In genomic region chr8:64317815-64318214, GRCm38 (mm10) we compare ENCODE assay signal across 9 mouse cellular contexts.
"Had no signal": no experiment of that assay in that cellular context is flagged by ENCODE, and none has a peak within 500 bp of the region (broad histone marks: within the 10 kb centered on the region; RNA-seq: fewer than 3 reads in every experiment).

No protein-coding gene starts in this region.

- ATAC-seq: liver, postnatal 0 days; midbrain, embryonic 16.5 days had no signal

- H3K9ac ChIP-seq: limb, embryonic 12.5 days; liver, embryonic 13.5 days; liver, postnatal 0 days; midbrain, embryonic 12.5 days had no signal

- H3K27me3 ChIP-seq: liver, embryonic 13.5 days; midbrain, embryonic 12.5 days had no signal

- H3K4me3 ChIP-seq: left cerebral cortex, adult 2 months; limb, embryonic 12.5 days; liver, embryonic 13.5 days; midbrain, embryonic 12.5 days had no signal

- H3K4me2 ChIP-seq: liver, embryonic 13.5 days; midbrain, embryonic 12.5 days had no signal

- H3K4me1 ChIP-seq: liver, embryonic 13.5 days had no signal

- H3K9me3 ChIP-seq: limb, embryonic 12.5 days; liver, embryonic 13.5 days; midbrain, embryonic 12.5 days had no signal

- H3K36me3 ChIP-seq: limb, embryonic 12.5 days; liver, embryonic 13.5 days; midbrain, embryonic 12.5 days had no signal

- DNase-seq: liver; liver, embryonic 13.5 days; liver, postnatal 0 days; right cerebral cortex, postnatal 14 days; thymus, postnatal 4 days had no signal

- H3K27ac ChIP-seq: left cerebral cortex, adult 2 months; limb, embryonic 12.5 days; liver, embryonic 13.5 days; midbrain, embryonic 12.5 days had no signal
